Mouse (Mus musculus) small intestine, adult 2 months (tissue): ENCODE data around the gene Plcg1.

Source experiments
- CTCF ChIP-seq: fragments of 200-500 bp; IDR thresholded peaks from 2 replicates; pipeline ENCODE4 v1.5.1; 2012; ENCODE audit warnings: low read depth, mild to moderate bottlenecking, control low read depth, inconsistent platforms, low read length, moderate library complexity, mixed read lengths; ENCODE audit not compliant: insufficient replicate concordance, insufficient read length; ENCODE audit errors: extremely low read depth
- POLR2A ChIP-seq: fragments of 200-500 bp; IDR thresholded peaks from 2 replicates; pipeline ENCODE4 v1.6.1; 2012; ENCODE audit warnings: low read depth, mild to moderate bottlenecking, control low read depth, inconsistent platforms, low read length, moderate library complexity

GRCm38 (mm10) chr2:160744823-160745210 is 13.7 kb downstream of the Plcg1 start:
- TF ChIP-seq CTCF, result no peak
- no peak for TF ChIP-seq POLR2A
